Mouse (Mus musculus): Measurements from ENCODE around the gene Fer1l4. TPM values are rescaled to one million over a fixed set of nuclear protein-coding genes. Genes with fewer than 3 reads are reported as not detected.

Gene Fer1l4
- polyA plus RNA-seq, 1 experiment from 2014 or later: not detected

- Histone ChIP-seq H3K36me3 (ENCODE audit: control insufficient read depth, insufficient read depth, low read length) (no peaks in the 10 kb centered on the region), H3K9ac (ENCODE audit: low read depth, low read length) (no peak overlapping the region), H3K9me3 (replicated peaks; ENCODE audit: control insufficient read depth, low read length, poor library complexity, severe bottlenecking) (no peaks in the 10 kb centered on the region), H3K4me2 (ENCODE audit: low read length) (no peak overlapping the region), H3K27me3 (ENCODE audit: control insufficient read depth, insufficient read depth, low read depth, low read length) (no peaks in the 10 kb centered on the region), H3K4me1 (ENCODE audit: control insufficient read depth, insufficient read depth, low read length) (no peaks in the 10 kb centered on the region), H3K27ac (ENCODE audit: low read length) (no peak overlapping the region), H3K4me3 (ENCODE audit: low read depth, low read length) (no peak overlapping the region)
- no peak for ATAC-seq
Measured at GRCm38 (mm10) chr2:156025482-156025881, 27.3 kb downstream of the Fer1l4 start.

GRCm38 (mm10) chr2:156021765-156022164 lies 31.0 kb downstream of the Fer1l4 start:
- ATAC-seq: no peak
- 95% methylated on average over 2 of the region's 2 CpGs for WGBS
- H3K4me2 ChIP-seq (ENCODE audit: low read length): no peak overlapping the region
- no peak overlapping the region for H3K9ac ChIP-seq (ENCODE audit: low read depth, low read length)
- no peaks in the 10 kb centered on the region for H3K9me3 ChIP-seq (replicated peaks; ENCODE audit: control insufficient read depth, low read length, poor library complexity, severe bottlenecking)
- no peak overlapping the region for H3K27ac ChIP-seq (ENCODE audit: low read length)
- peaks cover 19% of the 10 kb centered on the region for H3K36me3 ChIP-seq (ENCODE audit: control insufficient read depth, insufficient read depth, low read length)
- no peak overlapping the region for H3K4me3 ChIP-seq (ENCODE audit: low read depth, low read length)
- H3K27me3 ChIP-seq (ENCODE audit: control insufficient read depth, insufficient read depth, low read depth, low read length): no peaks in the 10 kb centered on the region
- no peaks in the 10 kb centered on the region for H3K4me1 ChIP-seq (ENCODE audit: control insufficient read depth, insufficient read depth, low read length)

- Histone ChIP-seq H3K4me2 (ENCODE audit: low read length) (no peak overlapping the region), H3K36me3 (ENCODE audit: control insufficient read depth, insufficient read depth, low read length) (peaks cover 23% of the 10 kb centered on the region), H3K27ac (ENCODE audit: low read length) (no peak overlapping the region), H3K4me3 (ENCODE audit: low read depth, low read length) (no peak overlapping the region), H3K4me1 (ENCODE audit: control insufficient read depth, insufficient read depth, low read length) (no peaks in the 10 kb centered on the region), H3K27me3 (ENCODE audit: control insufficient read depth, insufficient read depth, low read depth, low read length) (no peaks in the 10 kb centered on the region), H3K9ac (ENCODE audit: low read depth, low read length) (no peak overlapping the region), H3K9me3 (replicated peaks; ENCODE audit: control insufficient read depth, low read length, poor library complexity, severe bottlenecking) (no peaks in the 10 kb centered on the region)
- 92% methylated on average over 8 of the region's 8 CpGs for WGBS
- ATAC-seq: no peak
Measured at GRCm38 (mm10) chr2:156021219-156021618, 31.5 kb downstream of the Fer1l4 start.

- Histone ChIP-seq H3K9ac (ENCODE audit: low read depth, low read length) (no peak overlapping the region), H3K4me3 (ENCODE audit: low read depth, low read length) (no peak overlapping the region), H3K27ac (ENCODE audit: low read length) (no peak overlapping the region), H3K36me3 (ENCODE audit: control insufficient read depth, insufficient read depth, low read length) (peaks cover 54% of the 10 kb centered on the region), H3K9me3 (replicated peaks; ENCODE audit: control insufficient read depth, low read length, poor library complexity, severe bottlenecking) (no peaks in the 10 kb centered on the region), H3K4me2 (ENCODE audit: low read length) (no peak overlapping the region), H3K27me3 (ENCODE audit: control insufficient read depth, insufficient read depth, low read depth, low read length) (no peaks in the 10 kb centered on the region), H3K4me1 (ENCODE audit: control insufficient read depth, insufficient read depth, low read length) (no peaks in the 10 kb centered on the region)
- 92% methylated on average over 3 of the region's 3 CpGs for WGBS
- ATAC-seq: no peak
Measured at GRCm38 (mm10) chr2:156018106-156018505, 34.6 kb downstream of the Fer1l4 start.

GRCm38 (mm10) chr2:156007888-156008532 lies 44.7 kb downstream of the Fer1l4 start, which contains the start of the genes 6430550D23Rik and Ergic3:
6430550D23Rik (minus strand) TSS chr2:156007977.
Ergic3 (plus strand) TSS chr2:156008045.
- ATAC-seq: peak; percentile 100
- Histone ChIP-seq H3K27ac (ENCODE audit: low read length) (peak within 1 kb of the TSS; percentile 82), H3K9ac (ENCODE audit: low read depth, low read length) (peak within 1 kb of the TSS; percentile 94), H3K36me3 (ENCODE audit: control insufficient read depth, insufficient read depth, low read length) (peaks cover 18% of the 10 kb centered on the region), H3K4me3 (ENCODE audit: low read depth, low read length) (peak within 1 kb of the TSS; percentile 96), H3K4me2 (ENCODE audit: low read length) (peak within 1 kb of the TSS; percentile 83), H3K27me3 (ENCODE audit: control insufficient read depth, insufficient read depth, low read depth, low read length) (no peaks in the 10 kb centered on the region), H3K4me1 (ENCODE audit: control insufficient read depth, insufficient read depth, low read length) (peaks cover 9% of the 10 kb centered on the region), H3K9me3 (replicated peaks; ENCODE audit: control insufficient read depth, low read length, poor library complexity, severe bottlenecking) (no peaks in the 10 kb centered on the region)
- under 1% methylated on average over 44 of the region's 45 CpGs for WGBS

GRCm38 (mm10) chr2:156005393-156005792 lies 47.4 kb downstream of the Fer1l4 start:
- Histone ChIP-seq H3K4me2 (ENCODE audit: low read length) (no peak overlapping the region), H3K4me3 (ENCODE audit: low read depth, low read length) (no peak overlapping the region), H3K27me3 (ENCODE audit: control insufficient read depth, insufficient read depth, low read depth, low read length) (no peaks in the 10 kb centered on the region), H3K36me3 (ENCODE audit: control insufficient read depth, insufficient read depth, low read length) (peaks cover 3% of the 10 kb centered on the region), H3K9ac (ENCODE audit: low read depth, low read length) (no peak overlapping the region), H3K9me3 (replicated peaks; ENCODE audit: control insufficient read depth, low read length, poor library complexity, severe bottlenecking) (no peaks in the 10 kb centered on the region), H3K4me1 (ENCODE audit: control insufficient read depth, insufficient read depth, low read length) (peaks cover 9% of the 10 kb centered on the region), H3K27ac (ENCODE audit: low read length) (no peak overlapping the region)
- 90% methylated on average over 4 of the region's 4 CpGs for WGBS
- ATAC-seq: no peak

GRCm38 (mm10) chr2:155991863-155992321 lies 60.9 kb downstream of the Fer1l4 start:
- Histone ChIP-seq H3K4me3 (ENCODE audit: low read depth, low read length) (no peak overlapping the region), H3K36me3 (ENCODE audit: control insufficient read depth, insufficient read depth, low read length) (peaks cover 73% of the 10 kb centered on the region), H3K4me2 (ENCODE audit: low read length) (no peak overlapping the region), H3K4me1 (ENCODE audit: control insufficient read depth, insufficient read depth, low read length) (no peaks in the 10 kb centered on the region), H3K9me3 (replicated peaks; ENCODE audit: control insufficient read depth, low read length, poor library complexity, severe bottlenecking) (no peaks in the 10 kb centered on the region), H3K27ac (ENCODE audit: low read length) (no peak overlapping the region), H3K27me3 (ENCODE audit: control insufficient read depth, insufficient read depth, low read depth, low read length) (no peaks in the 10 kb centered on the region), H3K9ac (ENCODE audit: low read depth, low read length) (no peak overlapping the region)
- no peak for ATAC-seq
- whole genome bisulfite sequencing: 82% methylated on average over 14 of the region's 14 CpGs

GRCm38 (mm10) chr2:155991151-155991550 lies 61.6 kb downstream of the Fer1l4 start:
- Histone ChIP-seq H3K9me3 (replicated peaks; ENCODE audit: control insufficient read depth, low read length, poor library complexity, severe bottlenecking) (no peaks in the 10 kb centered on the region), H3K4me1 (ENCODE audit: control insufficient read depth, insufficient read depth, low read length) (no peaks in the 10 kb centered on the region), H3K27me3 (ENCODE audit: control insufficient read depth, insufficient read depth, low read depth, low read length) (no peaks in the 10 kb centered on the region), H3K4me3 (ENCODE audit: low read depth, low read length) (no peak overlapping the region), H3K36me3 (ENCODE audit: control insufficient read depth, insufficient read depth, low read length) (peaks cover 73% of the 10 kb centered on the region), H3K4me2 (ENCODE audit: low read length) (no peak overlapping the region), H3K9ac (ENCODE audit: low read depth, low read length) (no peak overlapping the region), H3K27ac (ENCODE audit: low read length) (no peak overlapping the region)
- ATAC-seq: no peak
- WGBS: 95% methylated on average over 10 of the region's 10 CpGs

- 0 out of 2 replicates have a peak overlapping the region, but pooled peaks have one; percentile 6 for H3K9ac ChIP-seq (ENCODE audit: low read depth, low read length)
Measured at GRCm38 (mm10) chr2:155989085-155989484, 63.7 kb downstream of the Fer1l4 start.

More at GRCm38 (mm10) chr2:155989085-155989484, 63.7 kb downstream of the Fer1l4 start:
- Histone ChIP-seq H3K4me2 (ENCODE audit: low read length) (no peak overlapping the region), H3K9me3 (replicated peaks; ENCODE audit: control insufficient read depth, low read length, poor library complexity, severe bottlenecking) (no peaks in the 10 kb centered on the region), H3K36me3 (ENCODE audit: control insufficient read depth, insufficient read depth, low read length) (peaks cover 74% of the 10 kb centered on the region), H3K27me3 (ENCODE audit: control insufficient read depth, insufficient read depth, low read depth, low read length) (no peaks in the 10 kb centered on the region), H3K4me1 (ENCODE audit: control insufficient read depth, insufficient read depth, low read length) (no peaks in the 10 kb centered on the region), H3K4me3 (ENCODE audit: low read depth, low read length) (no peak overlapping the region), H3K27ac (ENCODE audit: low read length) (no peak overlapping the region)
- no peak for ATAC-seq
- 72% methylated on average over 4 of the region's 4 CpGs for WGBS

Data from midbrain, embryonic 16.5 days (tissue).